Mouse (Mus musculus) liver, embryonic 14.5 days (tissue): ENCODE data around the gene Olfr134.

ENCODE experiments used
- CTCF ChIP-seq: IDR thresholded peaks from 2 replicates; pipeline ENCODE4 v1.5.1; 2016; ENCODE audit warnings: antibody characterized with exemption, low read depth, control low read depth
- EP300 ChIP-seq: IDR thresholded peaks from 2 replicates; pipeline ENCODE4 v1.6.1; 2016; ENCODE audit warnings: antibody characterized with exemption, low read depth

DNA sequence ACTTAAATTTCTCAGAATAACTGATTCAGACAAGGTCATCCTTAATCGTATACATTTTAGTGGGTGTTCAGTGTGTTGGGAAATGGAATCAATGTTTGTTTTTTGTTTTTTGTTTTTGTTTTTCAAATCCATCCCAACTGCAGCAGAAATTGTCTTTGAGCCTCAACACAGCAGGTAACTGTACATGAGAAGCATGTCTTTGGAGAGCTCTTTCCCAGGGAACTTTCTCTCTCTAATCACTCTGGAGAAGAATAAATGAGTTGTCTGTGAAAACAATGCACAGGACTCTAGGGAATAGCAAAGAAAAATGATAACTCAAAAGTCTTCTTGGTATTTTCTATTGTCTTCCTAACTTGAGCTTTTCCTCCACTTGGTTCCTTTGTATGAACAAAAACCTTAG is 32.8 kb downstream of the Olfr134 start, which contains the start of gene Olfr135:
- no peak for TF ChIP-seq CTCF
- no peak for TF ChIP-seq EP300
